ENCODE assay signal across 8 mouse cellular contexts in the genomic region with DNA sequence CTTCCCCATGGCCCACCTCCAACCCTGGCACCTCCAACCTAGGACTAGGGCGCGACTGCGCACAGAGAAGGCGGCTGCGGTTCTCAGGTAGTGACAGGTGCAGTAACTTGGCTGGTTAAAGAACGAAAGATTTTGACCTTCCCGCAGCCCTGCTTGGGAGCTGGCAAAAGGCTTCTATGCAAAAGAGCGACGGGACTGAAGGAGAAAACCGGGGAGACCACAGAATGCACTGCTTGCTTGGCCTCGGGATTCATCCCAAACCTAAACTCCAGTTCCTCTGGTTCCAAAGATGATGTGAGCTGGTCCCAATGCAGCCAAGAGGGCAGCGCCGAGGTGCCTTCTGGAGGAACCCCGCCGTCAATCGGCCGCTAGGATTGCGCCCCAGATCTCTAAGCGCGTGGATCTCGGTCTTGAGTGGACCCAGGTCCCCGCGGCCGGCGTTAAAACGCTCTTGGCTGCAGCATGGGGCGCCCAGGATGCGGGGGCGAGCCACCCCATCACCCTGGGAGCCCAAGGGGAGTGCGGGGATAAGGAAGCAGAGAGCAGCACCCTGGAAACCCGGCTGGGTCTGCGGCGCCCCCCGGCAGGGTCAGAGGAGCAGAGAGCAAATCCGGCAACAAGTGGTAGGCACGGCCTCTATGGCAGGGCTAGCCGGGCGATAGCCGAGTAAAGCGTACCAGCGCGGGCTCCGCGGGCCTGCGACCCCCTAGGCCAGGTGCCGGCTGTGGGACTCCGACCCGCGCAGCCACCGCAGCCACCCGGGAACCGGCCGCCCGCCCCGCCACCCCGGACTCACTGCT. TPM values are rescaled to one million over a fixed set of nuclear protein-coding genes. Genes with fewer than 3 reads are reported as not detected.
A peak's percentile ranks its signal among the peaks of the same experiment; 100 is the strongest.
DNase-seq lines count a peak whose midpoint lies in the region; ATAC-seq and TF ChIP-seq lines count a peak whose summit lies in the region.

No protein-coding gene starts in this region.

- H3K4me1 ChIP-seq in forebrain, embryonic 12.5 days = peaks cover 19% of the 10 kb centered on the region
- peaks cover 14% of the 10 kb centered on the region for H3K4me1 ChIP-seq in liver, postnatal 0 days (ENCODE audit: insufficient read depth)

- 1% methylated on average over 56 of the region's 56 CpGs for WGBS in forebrain, embryonic 12.5 days
- WGBS in liver, postnatal 0 days (ENCODE audit: insufficient replicate concordance) = 4% methylated on average over 46 of the region's 56 CpGs

- peak overlapping the region; percentile 88 for H3K4me3 ChIP-seq in forebrain, embryonic 12.5 days (replicated peaks)
- peak overlapping the region; percentile 94 for H3K4me3 ChIP-seq in liver, postnatal 0 days (ENCODE audit: low read depth, low read length)

- peaks cover 16% of the 10 kb centered on the region for H3K36me3 ChIP-seq in forebrain, embryonic 12.5 days (replicated peaks)
- H3K36me3 ChIP-seq in liver, postnatal 0 days (replicated peaks; ENCODE audit: insufficient read depth, low read length) = peaks cover 11% of the 10 kb centered on the region

- H3K4me2 ChIP-seq in forebrain, embryonic 12.5 days = peak overlapping the region; percentile 92
- peak overlapping the region; percentile 95 for H3K4me2 ChIP-seq in liver, postnatal 0 days (ENCODE audit: low read depth, low read length)

- peak; percentile 36 for DNase-seq in thymus, postnatal 4 days
- no peak for DNase-seq in thymus, postnatal 25 days
- peak; percentile 54 for DNase-seq in cerebellum, adult 11-12 months
- no peak for DNase-seq in liver, postnatal 0 days
- peak; percentile 38 for DNase-seq in right cerebral cortex, postnatal 14 days
- DNase-seq in spleen, adult 18-20 months = no peak

- TF ChIP-seq EP300 in liver, postnatal 0 days (IDR thresholded peaks at IDR 0.05; ENCODE audit: low read depth) = no peak

- H3K27ac ChIP-seq in forebrain, embryonic 12.5 days = peak overlapping the region; percentile 70
- H3K27ac ChIP-seq in liver, postnatal 0 days (ENCODE audit: low read depth) = peak overlapping the region; percentile 68

- no peaks in the 10 kb centered on the region for H3K9me3 ChIP-seq in forebrain, embryonic 12.5 days
- no peaks in the 10 kb centered on the region for H3K9me3 ChIP-seq in liver, postnatal 0 days (ENCODE audit: low read length)

- peak overlapping the region; percentile 89 for H3K9ac ChIP-seq in forebrain, embryonic 12.5 days
- H3K9ac ChIP-seq in liver, postnatal 0 days (replicated peaks) = peak overlapping the region; percentile 92

- peaks cover 3% of the 10 kb centered on the region; the same call in 1 of the 2 replicates for H3K27me3 ChIP-seq in forebrain, embryonic 12.5 days
- H3K27me3 ChIP-seq in liver, postnatal 0 days (ENCODE audit: insufficient read depth, low read length) = no peaks in the 10 kb centered on the region

- no peak for TF ChIP-seq CTCF in liver, postnatal 0 days (IDR thresholded peaks at IDR 0.05; ENCODE audit: low read depth)

- peak; percentile 74 for ATAC-seq in forebrain, embryonic 12.5 days (ENCODE audit: low FRiP score)
- ATAC-seq in inflammation-experienced regulatory T-cells, adult 6 months = peak; percentile 7
- ATAC-seq in liver, postnatal 0 days = peak; percentile 56

RNA-seq across cellular contexts. Expression of gene Mia3, which starts 0.6 kb away (rescaled TPM):
- 114 and 133 TPM in 2 replicates for polyA plus RNA-seq in forebrain, embryonic 12.5 days (2016; fragmentation: Nextera tagmentation; extraction: Ambion mirVana)
- polyA plus RNA-seq in inflammation-experienced regulatory T-cells, adult 6 months (2017; shearing (Covaris generic)) = 100 to 1,000 TPM in 1 of 3 experiments, 10 to 100 TPM in 2; 90.7 to 111 (median 99.2) TPM
- polyA plus RNA-seq in liver, postnatal 0 days (2015; fragmentation: Nextera tagmentation; extraction: Ambion mirVana) = 28.2 and 30.0 TPM in 2 replicates

RNA-seq across cellular contexts. Expression of gene Taf1a, which starts 20.0 kb away (rescaled TPM):
- 18.0 and 20.4 TPM in 2 replicates for polyA plus RNA-seq in forebrain, embryonic 12.5 days (2016; fragmentation: Nextera tagmentation; extraction: Ambion mirVana)
- 10 to 100 TPM; 18.4 to 37.0 (median 31.4) TPM for polyA plus RNA-seq in inflammation-experienced regulatory T-cells, adult 6 months (2017; shearing (Covaris generic))
- polyA plus RNA-seq in liver, postnatal 0 days (2015; fragmentation: Nextera tagmentation; extraction: Ambion mirVana) = 3.7 and 4.3 TPM in 2 replicates

RNA-seq across cellular contexts. Expression of gene Hhipl2, which starts 49.2 kb away (rescaled TPM):
- polyA plus RNA-seq in forebrain, embryonic 12.5 days (2016; fragmentation: Nextera tagmentation; extraction: Ambion mirVana) = 0.19 and 0.28 TPM in 2 replicates
- under 1 TPM in 1 of 3 experiments, not detected in 2; 0.15 TPM for polyA plus RNA-seq in inflammation-experienced regulatory T-cells, adult 6 months (2017; shearing (Covaris generic))
- not detected in 2 replicates for polyA plus RNA-seq in liver, postnatal 0 days (2015; fragmentation: Nextera tagmentation; extraction: Ambion mirVana)

Comparison
In these comparisons a context has a peak if more than half of its experiments do, and no peak if none do; other contexts are left out.
1. DNase-seq: peak in thymus, postnatal 4 days (single experiment), cerebellum, adult 11-12 months (single experiment) and right cerebral cortex, postnatal 14 days (single experiment); none in thymus, postnatal 25 days (single experiment), liver, postnatal 0 days (single experiment) and spleen, adult 18-20 months (0 of 2).
2. ATAC-seq: peak in every context shown above with its lines; median percentile 74 in forebrain, embryonic 12.5 days; 56 in liver, postnatal 0 days; 7 in inflammation-experienced regulatory T-cells, adult 6 months.